Mouse (Mus musculus): ENCODE results near the gene Trpm6.

GRCm38 (mm10) chr19:18731077-18731476 lies 18.7 kb upstream of the Trpm6 start:
- no peak for TF ChIP-seq MAX (IDR thresholded peaks at IDR 0.05)
- no peak for TF ChIP-seq CTCF (IDR thresholded peaks at IDR 0.05; ENCODE audit: control insufficient read depth, insufficient read depth, insufficient read length)
- no peak for TF ChIP-seq FOSL1 (IDR thresholded peaks at IDR 0.05; ENCODE audit: insufficient read depth, low read length, poor library complexity, severe bottlenecking)
- TF ChIP-seq USF1 (IDR thresholded peaks at IDR 0.05; ENCODE audit: low read depth): no peak

All from C2C12 (cell line).